Comparison of ENCODE assay signal across 10 mouse cellular contexts in genomic region chr1:36009010-36009619, GRCm38 (mm10). TPM values are rescaled to one million over a fixed set of nuclear protein-coding genes. Genes with fewer than 3 reads are reported as not detected.
A peak's percentile ranks its signal among the peaks of the same experiment; 100 is the strongest.
DNase-seq lines count a peak whose midpoint lies in the region; ATAC-seq lines count a peak whose summit lies in the region.
"Had no signal": no experiment of that assay in that cellular context is flagged by ENCODE, and none has a peak within 500 bp of the region (broad histone marks: within the 10 kb centered on the region; RNA-seq: fewer than 3 reads in every experiment).

No protein-coding gene starts in this region.

- H3K27ac ChIP-seq in hindbrain, embryonic 13.5 days = peak overlapping the region; percentile 18; the same call in 1 of the 2 replicates
- H3K27ac ChIP-seq in hindbrain, embryonic 10.5 days = no peak overlapping the region
- H3K27ac ChIP-seq in liver, embryonic 12.5 days = no peak overlapping the region
- H3K27ac ChIP-seq: embryonic facial prominence, embryonic 12.5 days; kidney, postnatal 0 days had no signal

- no peak for DNase-seq in hindbrain, embryonic 10.5 days (ENCODE audit: low spot score)
- DNase-seq in brain, adult 2 months (ENCODE audit: low read depth, low spot score) = peak; percentile 78
- peak; percentile 72 to 74 for DNase-seq in frontal cortex, postnatal 36 days (ENCODE audit: low spot score in 2 of 2)
- peak; percentile 75 to 77 for DNase-seq in left cerebral cortex, postnatal 14 days (ENCODE audit: low spot score in 2 of 2)
- DNase-seq in urinary bladder, postnatal 36 days (ENCODE audit: low spot score in 2 of 2) = no peak

- no peak overlapping the region for H3K4me3 ChIP-seq in hindbrain, embryonic 13.5 days
- H3K4me3 ChIP-seq in hindbrain, embryonic 10.5 days = no peak overlapping the region
- no peak overlapping the region for H3K4me3 ChIP-seq in liver, embryonic 12.5 days
- H3K4me3 ChIP-seq: embryonic facial prominence, embryonic 12.5 days had no signal

- intact Hi-C loops in left cerebral cortex, postnatal 14 days (cut with DNase I) = no loop called here

- no peaks in the 10 kb centered on the region for H3K27me3 ChIP-seq in hindbrain, embryonic 13.5 days
- H3K27me3 ChIP-seq in hindbrain, embryonic 10.5 days (ENCODE audit: insufficient read depth, poor library complexity, severe bottlenecking) = no peaks in the 10 kb centered on the region
- H3K27me3 ChIP-seq in liver, embryonic 12.5 days (replicated peaks) = no peaks in the 10 kb centered on the region
- H3K27me3 ChIP-seq: embryonic facial prominence, embryonic 12.5 days had no signal

- ATAC-seq in hindbrain, embryonic 13.5 days (ENCODE audit: low FRiP score) = 0 out of 2 replicates have a peak, but pooled peaks have one; percentile 24
- no peak for ATAC-seq in megakaryocyte progenitor cell, adult 5-6 weeks (replicated peaks; ENCODE audit: poor library complexity)
- no peak for ATAC-seq in liver, embryonic 12.5 days

- H3K9me3 ChIP-seq in hindbrain, embryonic 13.5 days = no peaks in the 10 kb centered on the region
- no peaks in the 10 kb centered on the region for H3K9me3 ChIP-seq in hindbrain, embryonic 10.5 days
- H3K9me3 ChIP-seq in liver, embryonic 12.5 days (replicated peaks) = no peaks in the 10 kb centered on the region
- H3K9me3 ChIP-seq: embryonic facial prominence, embryonic 12.5 days had no signal

- H3K36me3 ChIP-seq in hindbrain, embryonic 13.5 days = no peaks in the 10 kb centered on the region
- H3K36me3 ChIP-seq in hindbrain, embryonic 10.5 days = no peaks in the 10 kb centered on the region
- no peaks in the 10 kb centered on the region for H3K36me3 ChIP-seq in liver, embryonic 12.5 days
- H3K36me3 ChIP-seq: embryonic facial prominence, embryonic 12.5 days had no signal

- H3K4me1 ChIP-seq in hindbrain, embryonic 13.5 days (replicated peaks) = 0 out of 2 replicates have a peak, but pooled peaks cover 5% of the 10 kb centered on the region
- H3K4me1 ChIP-seq in hindbrain, embryonic 10.5 days (replicated peaks) = peaks cover 14% of the 10 kb centered on the region
- H3K4me1 ChIP-seq in liver, embryonic 12.5 days = no peaks in the 10 kb centered on the region

- 68% methylated on average over 6 of the region's 6 CpGs for WGBS in hindbrain, embryonic 13.5 days
- 82% methylated on average over 6 of the region's 6 CpGs for WGBS in hindbrain, embryonic 10.5 days
- WGBS in liver, embryonic 12.5 days (ENCODE audit: insufficient replicate concordance) = 74% methylated on average over 6 of the region's 6 CpGs

- no peak overlapping the region for H3K9ac ChIP-seq in hindbrain, embryonic 13.5 days
- H3K9ac ChIP-seq in liver, embryonic 12.5 days = no peak overlapping the region
- H3K9ac ChIP-seq: embryonic facial prominence, embryonic 12.5 days had no signal

- H3K4me2 ChIP-seq in hindbrain, embryonic 13.5 days = no peak overlapping the region
- no peak overlapping the region for H3K4me2 ChIP-seq in liver, embryonic 12.5 days
- H3K4me2 ChIP-seq: embryonic facial prominence, embryonic 12.5 days had no signal

RNA-seq across cellular contexts. Expression of gene Hs6st1, which starts 59.1 kb away (rescaled TPM):
- 9.3 and 10.0 TPM in 2 replicates for polyA plus RNA-seq in hindbrain, embryonic 13.5 days (2015; fragmentation: Nextera tagmentation; extraction: Ambion mirVana)
- 5.2 and 6.2 TPM in 2 replicates for polyA plus RNA-seq in hindbrain, embryonic 10.5 days (2016; fragmentation: Nextera tagmentation; extraction: Ambion mirVana)
- total RNA-seq in left cerebral cortex, postnatal 14 days (2021) = 10 to 100 TPM; 73.1 to 77.7 TPM
- total RNA-seq in megakaryocyte progenitor cell, adult 5-6 weeks (2015) = 12.6 and 17.7 TPM in 2 replicates
- 7.3 and 10.0 TPM in 2 replicates for total RNA-seq in megakaryocyte progenitor cell, adult 5-6 weeks (2017)
- 21.9 and 23.6 TPM in 2 replicates for polyA plus RNA-seq in liver, embryonic 12.5 days (2016; fragmentation: Nextera tagmentation; extraction: Ambion mirVana)

Comparison
In these comparisons a context has a peak if more than half of its experiments do, and no peak if none do; other contexts are left out.
1. DNase-seq: peak in brain, adult 2 months (single experiment), frontal cortex, postnatal 36 days (2 of 2) and left cerebral cortex, postnatal 14 days (2 of 2); none in hindbrain, embryonic 10.5 days (single experiment) and urinary bladder, postnatal 36 days (0 of 2).